8 mouse cellular contexts compared by ENCODE assay signal in the genomic region with DNA sequence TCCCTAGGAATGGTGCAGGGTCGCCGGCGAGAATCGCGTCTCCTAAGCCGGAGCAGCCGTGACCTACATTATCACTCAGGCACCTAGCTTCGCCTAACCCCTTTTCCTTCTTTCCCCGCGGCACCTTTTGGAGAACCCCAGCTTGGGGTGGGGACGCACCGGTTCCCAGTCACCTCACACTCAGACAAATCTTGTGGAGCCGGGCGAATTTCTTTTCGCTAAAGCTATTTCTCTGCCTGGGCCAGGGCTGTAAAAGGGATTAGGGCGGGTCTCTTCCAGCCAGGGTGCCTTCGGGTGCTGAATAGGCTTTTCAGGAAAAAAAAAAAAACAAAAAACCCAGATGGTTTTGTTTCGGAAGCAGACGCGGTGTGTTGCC. TPM values are rescaled to one million over a fixed set of nuclear protein-coding genes. Genes with fewer than 3 reads are reported as not detected.
DNase-seq lines count a peak whose midpoint lies in the region; ATAC-seq and TF ChIP-seq lines count a peak whose summit lies in the region.

No protein-coding gene starts in this region.

- H3K4me3 ChIP-seq in heart, embryonic 11.5 days (ENCODE audit: low read depth, low read length): peak overlapping the region; percentile 88
- peak overlapping the region; percentile 24 for H3K4me3 ChIP-seq in myocyte

- H3K9ac ChIP-seq in heart, embryonic 11.5 days (ENCODE audit: low read depth, low read length): peak overlapping the region; percentile 92

- H3K79me2 ChIP-seq in myocyte (ENCODE audit: control insufficient read depth, insufficient read depth): no peaks in the 10 kb centered on the region

- peak; percentile 15 to 17 for DNase-seq in cerebellum, adult 18-20 months
- DNase-seq in cerebellum, adult 11 months: no peak
- DNase-seq in ovary, postnatal 36 days (ENCODE audit: low spot score): peak; percentile 18
- DNase-seq in ovary, postnatal 14 days (ENCODE audit: low spot score): no peak
- peak; percentile 25 for DNase-seq in kidney, postnatal 14 days
- peak; percentile 41 for DNase-seq in thymus, postnatal 4 days

- H3K9me3 ChIP-seq in heart, embryonic 11.5 days (replicated peaks; ENCODE audit: control insufficient read depth, low read length): no peaks in the 10 kb centered on the region

- ATAC-seq in heart, embryonic 11.5 days (replicated peaks; ENCODE audit: insufficient number of reproducible peaks, low FRiP score, low TSS enrichment): no peak

- H3K27me3 ChIP-seq in heart, embryonic 11.5 days (ENCODE audit: control insufficient read depth, insufficient read depth, low read length): no peaks in the 10 kb centered on the region
- H3K27me3 ChIP-seq in myocyte (ENCODE audit: control insufficient read depth, insufficient read depth, insufficient read length): peaks cover 6% of the 10 kb centered on the region

- H3ac ChIP-seq in myocyte (ENCODE audit: control insufficient read depth, insufficient read length): no peak overlapping the region

- peak overlapping the region; percentile 86 for H3K27ac ChIP-seq in heart, embryonic 11.5 days (ENCODE audit: low read depth, low read length)

- under 1% methylated on average over 20 of the region's 20 CpGs for WGBS in heart, embryonic 11.5 days (ENCODE audit: insufficient replicate concordance)

- 0 out of 2 replicates have a peak, but pooled peaks cover 8% of the 10 kb centered on the region for H3K36me3 ChIP-seq in heart, embryonic 11.5 days (ENCODE audit: control insufficient read depth, insufficient read depth, low read length)
- no peaks in the 10 kb centered on the region for H3K36me3 ChIP-seq in myocyte (ENCODE audit: control insufficient read depth, insufficient read depth)

- H3K4me1 ChIP-seq in heart, embryonic 11.5 days (ENCODE audit: control insufficient read depth, insufficient read depth, low read length): peaks cover 13% of the 10 kb centered on the region; the same call in 1 of the 2 replicates

- H3K4me2 ChIP-seq in heart, embryonic 11.5 days: peak overlapping the region; percentile 91
- peak overlapping the region; percentile 84 for H3K4me2 ChIP-seq in myocyte (ENCODE audit: low read depth)

- no peak for TF ChIP-seq POLR2A in myocyte (IDR thresholded peaks at IDR 0.05; ENCODE audit: insufficient read length, low read depth)

TF ChIP-seq in myocyte, 11 proteins besides CTCF, POLR2A, EP300 and RAD21:
- no peak for TF ChIP-seq MYOG (IDR thresholded peaks at IDR 0.05; ENCODE audit: control insufficient read depth in 1 of 3, insufficient read depth in 1 of 3, insufficient read length in 2 of 3, low read depth in 2 of 3)
- no peak for TF ChIP-seq REST (IDR thresholded peaks at IDR 0.05; ENCODE audit: insufficient read depth, insufficient read length)
- TF ChIP-seq CEBPB (IDR thresholded peaks at IDR 0.05; ENCODE audit: insufficient read depth, poor library complexity, severe bottlenecking): no peak
- TF ChIP-seq USF1 (IDR thresholded peaks at IDR 0.05; ENCODE audit: low read depth): no peak
- TF ChIP-seq POLR2AphosphoS2 (IDR thresholded peaks at IDR 0.05; ENCODE audit: insufficient read length, low read depth): no peak
- TF ChIP-seq TCF12 (IDR thresholded peaks at IDR 0.05; ENCODE audit: insufficient read depth, poor library complexity, severe bottlenecking): no peak
- TF ChIP-seq MAX (IDR thresholded peaks at IDR 0.05; ENCODE audit: low read depth): no peak
- no peak for TF ChIP-seq E2F4 (IDR thresholded peaks at IDR 0.05; ENCODE audit: insufficient read depth)
- no peak for TF ChIP-seq MYOD1 (IDR thresholded peaks at IDR 0.05; ENCODE audit: control insufficient read depth in 1 of 3, insufficient read length in 2 of 3, low read depth in 2 of 3)
- no peak for TF ChIP-seq SRF (IDR thresholded peaks at IDR 0.05; ENCODE audit: control insufficient read depth, insufficient read length, low read depth)
- no peak for TF ChIP-seq TCF3 (IDR thresholded peaks at IDR 0.05; ENCODE audit: insufficient read length, low read depth)

RNA-seq across cellular contexts. Expression of a gene that starts 0.6 kb away (rescaled TPM):
- polyA plus RNA-seq in heart, embryonic 11.5 days (2014; fragmentation: Nextera tagmentation; extraction: Ambion mirVana): 53.3 and 58.4 TPM in 2 replicates
- 0.12 TPM for polyA plus RNA-seq in myocyte (2012; fragmentation: generic; extraction: Trizol)

Comparison
In these comparisons a context has a peak if more than half of its experiments do, and no peak if none do; other contexts are left out.
1. DNase-seq: peak in cerebellum, adult 18-20 months (2 of 2), ovary, postnatal 36 days (single experiment), kidney, postnatal 14 days (single experiment) and thymus, postnatal 4 days (single experiment); none in cerebellum, adult 11 months (single experiment) and ovary, postnatal 14 days (single experiment).
2. RNA of a gene that starts 0.6 kb away (polyA plus RNA-seq): 53.3 to 58.4 TPM in heart, embryonic 11.5 days; 0.12 TPM in myocyte (single experiment); every median in the first group is over 10 times any median in the second.